Mouse (Mus musculus) midbrain, embryonic 12.5 days (tissue): ENCODE measurements around the gene Ahcy. TPM values are rescaled to one million over a fixed set of nuclear protein-coding genes. Genes with fewer than 3 reads are reported as not detected.
"Not testable (repeated sequence)": the region's sequence is repeated elsewhere in the genome, so short reads cannot be mapped to it uniquely, and the experiment has no call there.

Experiments
- ATAC-seq: fragments of 200-750 bp; cut with Nextera tagmentation; 2 replicates; pipeline ENCODE4 v1.8.0; 2017; ENCODE audit warnings: low read depth, moderate TSS enrichment, moderate library complexity; ENCODE audit not compliant: low FRiP score
- H3K27ac ChIP-seq: fragments of 300-500 bp; sonication (generic); replicated peaks from 2 replicates; pipeline ENCODE4 v1.5.1; 2016; ENCODE audit warnings: mild to moderate bottlenecking
- H3K27me3 ChIP-seq: fragments of 300-500 bp; sonication (generic); 2 replicates; pipeline ENCODE4 v1.6.1; 2016; ENCODE audit warnings: mild to moderate bottlenecking
- H3K36me3 ChIP-seq: fragments of 300-500 bp; sonication (generic); 2 replicates; pipeline ENCODE4 v1.6.1; 2016
- H3K4me1 ChIP-seq: fragments of 300-500 bp; sonication (generic); 2 replicates; pipeline ENCODE4 v1.6.1; 2016
- H3K4me2 ChIP-seq: fragments of 300-500 bp; sonication (generic); replicated peaks from 2 replicates; pipeline ENCODE4 v1.6.1; 2016; ENCODE audit warnings: mild to moderate bottlenecking, moderate library complexity
- H3K4me3 ChIP-seq: fragments of 300-500 bp; sonication (generic); 2 replicates; pipeline ENCODE4 v1.5.1; 2016; ENCODE audit warnings: mild to moderate bottlenecking
- H3K9ac ChIP-seq: fragments of 300-500 bp; sonication (generic); replicated peaks from 2 replicates; pipeline ENCODE4 v1.6.1; 2016; ENCODE audit warnings: mild to moderate bottlenecking, moderate library complexity
- H3K9me3 ChIP-seq: fragments of 300-500 bp; sonication (generic); 2 replicates; pipeline ENCODE4 v1.6.1; 2016; ENCODE audit warnings: mild to moderate bottlenecking
- WGBS: fragments of 180-500 bp; shearing (Covaris S2); methylation state at CpG from one replicate; pipeline ENCODE4 v1.1.7; 2016; 5-methylcytosine and 5-hydroxymethylcytosine counted together
- polyA plus RNA-seq: library from polyadenylated mRNA; unstranded; fragments of >200 nt; fragmentation: Nextera tagmentation; extraction: Ambion mirVana; gene quantifications from 2 replicates; pipeline ENCODE4 v1.2.1, GENCODE M21; 2016

Ahcy gene
- polyA plus RNA-seq, 1 experiment from 2014 or later: 63.4 TPM

GRCm38 (mm10) chr2:155046803-155047202 lies 27.5 kb downstream of the Ahcy start:
- peaks cover 12% of the 10 kb centered on the region for H3K4me1 ChIP-seq
- no peaks in the 10 kb centered on the region for H3K27me3 ChIP-seq
- H3K36me3 ChIP-seq: no peaks in the 10 kb centered on the region
- ATAC-seq: no peak
- 89% methylated on average over 2 of the region's 2 CpGs for WGBS
- H3K9me3 ChIP-seq: no peaks in the 10 kb centered on the region
- no peak overlapping the region for H3K4me2 ChIP-seq
- no peak overlapping the region for H3K4me3 ChIP-seq
- H3K9ac ChIP-seq: no peak overlapping the region
- H3K27ac ChIP-seq: no peak overlapping the region

- no peaks in the 10 kb centered on the region for H3K9me3 ChIP-seq
- no peak overlapping the region for H3K4me3 ChIP-seq
- no peak overlapping the region for H3K9ac ChIP-seq
- H3K36me3 ChIP-seq: no peaks in the 10 kb centered on the region
- peaks cover 2% of the 10 kb centered on the region for H3K4me1 ChIP-seq
- ATAC-seq: no peak
- WGBS: 79% methylated on average over 3 of the region's 3 CpGs
- H3K4me2 ChIP-seq: no peak overlapping the region
- no peak overlapping the region for H3K27ac ChIP-seq
- no peaks in the 10 kb centered on the region for H3K27me3 ChIP-seq
Measured at GRCm38 (mm10) chr2:155045075-155045474, 29.2 kb downstream of the Ahcy start.

GRCm38 (mm10) chr2:155044542-155044941 lies 29.8 kb downstream of the Ahcy start:
- no peak overlapping the region for H3K4me3 ChIP-seq
- H3K27me3 ChIP-seq: no peaks in the 10 kb centered on the region
- H3K9me3 ChIP-seq: no peaks in the 10 kb centered on the region
- no peak overlapping the region for H3K9ac ChIP-seq
- 88% methylated on average over 3 of the region's 3 CpGs for WGBS
- H3K4me2 ChIP-seq: no peak overlapping the region
- no peak for ATAC-seq
- no peak overlapping the region for H3K27ac ChIP-seq
- no peaks in the 10 kb centered on the region for H3K36me3 ChIP-seq
- no peaks in the 10 kb centered on the region for H3K4me1 ChIP-seq

GRCm38 (mm10) chr2:155039956-155040355 lies 34.3 kb downstream of the Ahcy start:
- H3K9ac ChIP-seq: no peak overlapping the region
- H3K4me1 ChIP-seq: no peaks in the 10 kb centered on the region
- no peaks in the 10 kb centered on the region for H3K9me3 ChIP-seq
- 67% methylated on average over 4 of the region's 4 CpGs for WGBS
- H3K4me3 ChIP-seq: no peak overlapping the region
- H3K27ac ChIP-seq: no peak overlapping the region
- H3K36me3 ChIP-seq: no peaks in the 10 kb centered on the region
- H3K27me3 ChIP-seq: no peaks in the 10 kb centered on the region
- no peak for ATAC-seq
- no peak overlapping the region for H3K4me2 ChIP-seq

GRCm38 (mm10) chr2:155032938-155033710 lies 41.2 kb downstream of the Ahcy start:
- no peak for ATAC-seq
- H3K9ac ChIP-seq: no peak overlapping the region
- H3K4me1 ChIP-seq: no peaks in the 10 kb centered on the region
- WGBS: 46% methylated on average over 19 of the region's 19 CpGs
- H3K27me3 ChIP-seq: peaks cover 4% of the 10 kb centered on the region; the same call in 1 of the 2 replicates
- H3K4me3 ChIP-seq: no peak overlapping the region
- H3K36me3 ChIP-seq: no peaks in the 10 kb centered on the region
- H3K4me2 ChIP-seq: no peak overlapping the region
- no peaks in the 10 kb centered on the region for H3K9me3 ChIP-seq
- no peak overlapping the region for H3K27ac ChIP-seq

- H3K36me3 ChIP-seq: no peaks in the 10 kb centered on the region
- no peak for ATAC-seq
- H3K9me3 ChIP-seq: no peaks in the 10 kb centered on the region
- no peak overlapping the region for H3K4me3 ChIP-seq
- H3K27me3 ChIP-seq: peaks cover 4% of the 10 kb centered on the region; the same call in 1 of the 2 replicates
- H3K4me2 ChIP-seq: no peak overlapping the region
- 81% methylated on average over 7 of the region's 7 CpGs for WGBS
- no peak overlapping the region for H3K27ac ChIP-seq
- no peak overlapping the region for H3K9ac ChIP-seq
- no peaks in the 10 kb centered on the region for H3K4me1 ChIP-seq
Measured at GRCm38 (mm10) chr2:155030831-155031230, 43.5 kb downstream of the Ahcy start.

GRCm38 (mm10) chr2:155020247-155020826 lies 54.0 kb downstream of the Ahcy start:
- not testable (repeated sequence) for H3K36me3 ChIP-seq, H3K4me3 ChIP-seq, H3K9ac ChIP-seq, H3K9me3 ChIP-seq, ATAC-seq, H3K27me3 ChIP-seq
- Histone ChIP-seq H3K4me1 (peaks cover 11% of the 10 kb centered on the region), H3K27ac (0 out of 2 replicates have a peak overlapping the region, but pooled peaks have one; percentile 81), H3K4me2 (peak overlapping the region; percentile 77)
- 19% methylated on average over 20 of the region's 20 CpGs for WGBS

- no peaks in the 10 kb centered on the region for H3K9me3 ChIP-seq
- peak overlapping the region; percentile 77 for H3K4me2 ChIP-seq
- WGBS: under 1% methylated on average over 22 of the region's 22 CpGs
- H3K4me1 ChIP-seq: peaks cover 11% of the 10 kb centered on the region
- H3K9ac ChIP-seq: peak overlapping the region; percentile 63
- no peaks in the 10 kb centered on the region for H3K36me3 ChIP-seq
- ATAC-seq: peak; percentile 86
- peak overlapping the region; percentile 81 for H3K27ac ChIP-seq
- peak overlapping the region; percentile 41 for H3K4me3 ChIP-seq
- peaks cover 6% of the 10 kb centered on the region; the same call in 1 of the 2 replicates for H3K27me3 ChIP-seq
Measured at GRCm38 (mm10) chr2:155019673-155020072, 54.6 kb downstream of the Ahcy start.

- Histone ChIP-seq H3K4me3 (peak overlapping the region; percentile 41), H3K9me3 (no peaks in the 10 kb centered on the region), H3K36me3 (no peaks in the 10 kb centered on the region), H3K4me1 (peaks cover 11% of the 10 kb centered on the region), H3K27me3 (peaks cover 10% of the 10 kb centered on the region; the same call in 1 of the 2 replicates), H3K4me2 (peak overlapping the region; percentile 77), H3K27ac (peak overlapping the region; percentile 81), H3K9ac (peak overlapping the region; percentile 63)
- WGBS: under 1% methylated on average over 38 of the region's 38 CpGs
- ATAC-seq: peak; percentile 94
Measured at GRCm38 (mm10) chr2:155018762-155019641, 55.3 kb downstream of the Ahcy start.

- Histone ChIP-seq H3K4me2 (peak within 1 kb of the TSS; percentile 77), H3K27me3 (peaks cover 13% of the 10 kb centered on the region; the same call in 1 of the 2 replicates), H3K4me1 (peaks cover 11% of the 10 kb centered on the region), H3K9ac (peak within 1 kb of the TSS; percentile 63), H3K27ac (peak within 1 kb of the TSS; percentile 81), H3K4me3 (peak within 1 kb of the TSS; percentile 41)
- not testable (repeated sequence) for H3K36me3 ChIP-seq, H3K9me3 ChIP-seq, ATAC-seq
- WGBS: 2% methylated on average over 24 of the region's 26 CpGs
Measured at GRCm38 (mm10) chr2:155018251-155018755, 56.0 kb downstream of the Ahcy start, which contains the start of gene Gm14226. TSS of gene Gm14226 (plus strand) at chr2:155018266.

GRCm38 (mm10) chr2:155016751-155017150 lies 57.5 kb downstream of the Ahcy start:
- not testable (repeated sequence) for ATAC-seq, H3K9me3 ChIP-seq, H3K4me3 ChIP-seq, H3K4me2 ChIP-seq, H3K36me3 ChIP-seq, H3K9ac ChIP-seq, H3K27ac ChIP-seq
- WGBS: 14% methylated on average over 6 of the region's 9 CpGs
- peaks cover 16% of the 10 kb centered on the region; the same call in 1 of the 2 replicates for H3K27me3 ChIP-seq
- peaks cover 11% of the 10 kb centered on the region; the same call in 1 of the 2 replicates for H3K4me1 ChIP-seq
